Mouse (Mus musculus): ENCODE data around the gene Slco2a1. TPM values are rescaled to one million over a fixed set of nuclear protein-coding genes. Genes with fewer than 3 reads are reported as not detected.

Slco2a1 gene
- total and polyA plus RNA-seq, 3 experiments: 0.14 TPM; not detected in 2

DNA sequence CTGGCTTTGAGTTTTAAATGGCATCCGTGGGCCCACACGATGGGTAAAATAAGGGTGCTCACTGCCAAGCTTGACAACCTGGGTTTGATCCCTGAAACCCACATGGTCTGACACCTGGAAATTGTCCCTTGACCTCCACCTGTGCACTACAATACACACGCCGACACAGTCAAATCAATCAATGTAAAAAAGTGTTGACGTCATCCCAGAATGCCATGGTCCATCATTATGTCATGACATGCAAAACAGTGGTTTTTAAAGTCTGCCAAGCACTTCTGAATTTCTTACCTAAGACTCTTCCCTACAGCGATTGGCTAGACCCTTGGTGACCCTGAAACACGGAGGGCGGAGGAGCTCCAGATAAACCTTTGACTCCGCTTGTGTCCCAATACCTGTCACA is 23.9 kb upstream of the Slco2a1 start:
- in situ Hi-C loops (cut with MboI; ENCODE audit: low pct_ligation_motif_present, low pct_unique_long_range_greater_than_20kb, low sequenced_read_pairs) (no loop called here), dilution Hi-C loops (cut with MboI; ENCODE audit: extremely low pct_ligation_motif_present, extremely low pct_unique_long_range_greater_than_20kb, low sequenced_read_pairs) (no loop called here)
- Histone ChIP-seq H3K4me1 (ENCODE audit: control insufficient read depth in 1 of 2, insufficient read depth in 2 of 2) (peaks cover 0 to 7% of the 10 kb centered on the region in 2 experiments; a peak in 1 of 4 replicates), H3K4me3 (replicated peaks in 1 of 3; ENCODE audit: low read depth in 2 of 3, low read length in 2 of 3, poor library complexity in 1 of 3) (no peak overlapping the region), H3K4me2 (ENCODE audit: insufficient read depth, low read depth, poor library complexity, severe bottlenecking) (no peak overlapping the region), H3K36me3 (replicated peaks in 1 of 2; ENCODE audit: control insufficient read depth in 1 of 2, insufficient read depth in 1 of 2, low read length in 1 of 2) (no peaks in the 10 kb centered on the region), H3K9me3 (replicated peaks; ENCODE audit: low read length) (peaks cover 2% of the 10 kb centered on the region), H3K79me2 (replicated peaks; ENCODE audit: control insufficient read depth, extremely low read depth, insufficient read depth, poor library complexity, severe bottlenecking) (no peaks in the 10 kb centered on the region), H3K27me3 (replicated peaks) (peaks cover 4% of the 10 kb centered on the region), H3K9ac (ENCODE audit: insufficient read depth, low read depth) (no peak overlapping the region), H3K27ac (ENCODE audit: insufficient read depth, low read depth) (no peak overlapping the region)
- TF ChIP-seq ZC3H11A (IDR thresholded peaks at IDR 0.05; ENCODE audit: low read depth, low read length) (no peak), JUND (conservative IDR thresholded peaks at IDR 0.05; ENCODE audit: low read depth, low read length) (peak; percentile 53), ZKSCAN1 (IDR thresholded peaks at IDR 0.05; ENCODE audit: borderline replicate concordance, low read depth, low read length) (no peak), ELF1 (IDR thresholded peaks at IDR 0.05; ENCODE audit: low read depth, low read length) (no peak), JUN (IDR thresholded peaks at IDR 0.05; ENCODE audit: insufficient read depth, low read depth, low read length) (peak; percentile 57)
- DNase-seq (ENCODE audit: extremely low read depth): peak; percentile 8

DNA sequence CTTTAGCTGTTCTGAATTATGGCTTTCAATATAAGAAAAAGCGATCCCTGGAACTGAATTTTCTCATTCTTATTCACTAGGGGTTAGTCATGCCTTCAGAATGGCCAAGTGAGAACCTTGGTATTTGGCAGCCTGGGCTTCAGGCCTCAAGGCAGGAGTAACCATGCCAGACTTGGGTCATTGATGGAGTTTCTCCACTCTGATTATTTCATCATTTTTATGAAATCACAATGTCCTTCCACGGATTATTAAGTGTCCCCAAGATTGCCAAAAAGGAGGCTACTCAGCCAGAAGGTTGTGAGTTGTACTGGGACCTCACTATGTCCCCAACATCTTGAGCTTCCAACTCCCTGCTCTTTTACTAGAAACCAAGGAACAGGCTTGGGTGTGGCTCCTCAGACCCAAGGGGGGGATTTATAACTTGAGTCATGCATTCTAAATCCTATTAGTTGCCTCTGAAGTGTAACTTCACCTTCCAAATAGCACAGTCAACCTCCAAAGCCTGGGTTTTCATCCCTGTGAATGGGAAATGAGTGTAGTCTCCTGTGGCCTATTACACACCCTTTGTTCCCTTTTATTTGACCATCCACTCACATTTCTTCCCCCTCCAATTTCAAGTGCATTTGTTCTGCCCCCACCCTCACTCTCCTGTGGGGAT is 16.0 kb upstream of the Slco2a1 start:
- no peak for DNase-seq (ENCODE audit: extremely low read depth)
- no peak overlapping the region for H3K27ac ChIP-seq (ENCODE audit: insufficient read depth, low read depth)
- H3K36me3 ChIP-seq (replicated peaks in 1 of 2; ENCODE audit: control insufficient read depth in 1 of 2, insufficient read depth in 1 of 2, low read length in 1 of 2): no peaks in the 10 kb centered on the region
- TF ChIP-seq MEF2A (IDR thresholded peaks at IDR 0.05; ENCODE audit: borderline replicate concordance, low read depth, low read length) (no peak), USF2 (conservative IDR thresholded peaks at IDR 0.05; ENCODE audit: low read depth, low read length) (no peak), BHLHE40 (IDR thresholded peaks at IDR 0.05; ENCODE audit: low read depth, low read length) (no peak), POLR2AphosphoS2 (IDR thresholded peaks at IDR 0.05; ENCODE audit: low read depth, low read length) (no peak), TBP (conservative IDR thresholded peaks at IDR 0.05; ENCODE audit: low read depth, low read length) (no peak), ELF1 (IDR thresholded peaks at IDR 0.05; ENCODE audit: low read depth, low read length) (no peak), MAZ (IDR thresholded peaks at IDR 0.05; ENCODE audit: low read depth, low read length) (no peak), PAX5 (IDR thresholded peaks at IDR 0.05; ENCODE audit: low read length) (no peak), EP300 (IDR thresholded peaks at IDR 0.05; ENCODE audit: low read length) (no peak), CHD1 (IDR thresholded peaks at IDR 0.05; ENCODE audit: low read depth, low read length) (no peak), UBTF (IDR thresholded peaks at IDR 0.05; ENCODE audit: low read depth, low read length) (no peak), JUN (IDR thresholded peaks at IDR 0.05; ENCODE audit: insufficient read depth, low read depth, low read length) (no peak), TCF12 (IDR thresholded peaks at IDR 0.05; ENCODE audit: low read depth, low read length) (no peak), HCFC1 (IDR thresholded peaks at IDR 0.05; ENCODE audit: low read depth, low read length) (no peak), IRF4 (IDR thresholded peaks at IDR 0.05; ENCODE audit: low read depth, low read length) (no peak), POLR2A (IDR thresholded peaks at IDR 0.05; ENCODE audit: low read depth, low read length) (no peak), USF1 (IDR thresholded peaks at IDR 0.05; ENCODE audit: low read depth, low read length) (no peak)
- no peak overlapping the region for H3K4me3 ChIP-seq (replicated peaks in 1 of 3; ENCODE audit: low read depth in 2 of 3, low read length in 2 of 3, poor library complexity in 1 of 3)
- no peaks in the 10 kb centered on the region for H3K79me2 ChIP-seq (replicated peaks; ENCODE audit: control insufficient read depth, extremely low read depth, insufficient read depth, poor library complexity, severe bottlenecking)
- H3K27me3 ChIP-seq (replicated peaks): no peaks in the 10 kb centered on the region
- peaks cover 2% of the 10 kb centered on the region for H3K9me3 ChIP-seq (replicated peaks; ENCODE audit: low read length)
- in situ Hi-C loops (cut with MboI; ENCODE audit: low pct_ligation_motif_present, low pct_unique_long_range_greater_than_20kb, low sequenced_read_pairs): no loop called here
- H3K4me2 ChIP-seq (ENCODE audit: insufficient read depth, low read depth, poor library complexity, severe bottlenecking): no peak overlapping the region
- dilution Hi-C loops (cut with MboI; ENCODE audit: extremely low pct_ligation_motif_present, extremely low pct_unique_long_range_greater_than_20kb, low sequenced_read_pairs): no loop called here
- H3K4me1 ChIP-seq (ENCODE audit: control insufficient read depth in 1 of 2, insufficient read depth in 2 of 2): no peaks in the 10 kb centered on the region
- H3K9ac ChIP-seq (ENCODE audit: insufficient read depth, low read depth): no peak overlapping the region

All from CH12.LX (cell line).